Mouse (Mus musculus) kidney, postnatal 14 days (tissue): ENCODE results near the gene Apom.

ENCODE experiments used
- DNase-seq: peaks from one replicate; pipeline ENCODE4 v3.0.0; 2022; ENCODE audit warnings: mixed read lengths

Gene Apom

GRCm38 (mm10) chr17:35094475-35095365 is 37.1 kb downstream of the Apom start:
- DNase-seq, result no peak

DNA sequence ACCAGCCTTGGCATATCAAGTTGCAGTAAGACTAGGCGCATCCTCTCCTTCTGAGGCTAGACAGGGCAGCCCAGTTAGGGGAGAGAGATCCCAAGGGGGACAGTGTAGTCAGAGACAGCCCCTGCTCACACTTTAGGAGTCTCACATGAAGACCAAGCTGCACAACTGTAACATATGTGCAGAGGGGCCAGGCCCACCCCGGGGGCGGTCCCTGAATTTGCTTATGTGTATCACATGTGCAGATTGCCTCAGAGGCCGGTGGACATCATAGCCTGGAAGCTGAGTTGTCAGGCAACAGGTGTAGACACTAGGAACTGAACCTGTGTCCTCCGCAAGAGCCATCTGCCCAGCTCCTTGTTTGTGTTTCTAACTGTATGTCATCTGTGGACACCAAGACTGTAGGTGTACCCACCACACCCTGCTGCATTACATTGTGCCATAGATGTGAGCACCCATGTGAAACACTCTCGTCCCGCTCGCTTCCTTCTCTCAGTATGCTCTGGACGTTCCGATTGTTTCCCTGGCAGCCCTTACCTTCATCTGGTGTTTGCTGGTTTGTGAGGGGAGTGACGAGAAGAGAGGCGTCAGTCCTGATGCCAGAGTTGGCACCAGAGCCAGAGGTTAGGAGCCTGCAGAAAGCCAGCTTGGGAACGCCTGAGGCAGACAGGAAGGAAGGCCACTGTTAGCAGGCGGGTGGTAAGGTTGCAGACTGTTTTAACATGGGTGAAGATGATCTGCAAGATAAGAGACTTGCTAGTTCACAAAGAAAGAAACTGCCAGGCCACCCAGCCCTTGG is 39.2 kb downstream of the Apom start:
- DNase-seq, result no peak

DNA sequence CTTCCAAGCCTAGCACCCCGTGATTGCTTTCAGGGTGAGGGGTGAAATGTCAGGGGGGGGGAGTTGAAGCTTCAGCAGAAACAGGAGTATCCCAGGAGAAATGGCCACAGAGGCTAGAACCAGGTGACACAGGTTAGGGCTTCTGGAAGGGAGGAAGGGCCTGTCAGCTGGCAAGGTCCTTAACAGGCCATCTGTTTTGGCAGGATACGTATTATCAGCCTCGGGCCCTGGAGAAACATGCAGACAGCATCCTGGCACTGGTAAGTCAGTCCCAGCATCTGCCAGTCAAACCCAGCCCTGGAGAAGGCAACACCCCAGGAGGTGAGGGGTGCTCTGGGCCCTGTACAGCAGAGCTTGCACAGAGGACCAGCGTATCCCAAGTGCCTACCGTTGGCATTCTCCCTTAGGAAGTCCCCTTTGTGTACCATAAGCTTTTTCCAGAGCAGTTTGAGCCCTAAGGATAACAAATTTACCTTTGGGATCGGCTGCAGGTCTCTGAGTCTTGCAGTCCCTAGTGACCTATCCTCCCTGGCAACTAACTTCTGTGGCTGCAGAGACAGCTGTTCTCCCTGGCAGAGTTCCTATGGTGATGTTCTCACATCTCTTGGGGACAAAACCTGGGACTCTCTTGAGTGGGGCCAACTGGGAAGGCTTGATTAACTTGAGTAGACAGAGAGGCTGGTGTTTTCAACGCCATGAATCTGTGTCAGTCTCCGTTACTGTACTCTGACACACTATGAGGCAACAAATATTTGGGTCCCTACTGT is 41.5 kb downstream of the Apom start:
- DNase-seq, result no peak

DNA sequence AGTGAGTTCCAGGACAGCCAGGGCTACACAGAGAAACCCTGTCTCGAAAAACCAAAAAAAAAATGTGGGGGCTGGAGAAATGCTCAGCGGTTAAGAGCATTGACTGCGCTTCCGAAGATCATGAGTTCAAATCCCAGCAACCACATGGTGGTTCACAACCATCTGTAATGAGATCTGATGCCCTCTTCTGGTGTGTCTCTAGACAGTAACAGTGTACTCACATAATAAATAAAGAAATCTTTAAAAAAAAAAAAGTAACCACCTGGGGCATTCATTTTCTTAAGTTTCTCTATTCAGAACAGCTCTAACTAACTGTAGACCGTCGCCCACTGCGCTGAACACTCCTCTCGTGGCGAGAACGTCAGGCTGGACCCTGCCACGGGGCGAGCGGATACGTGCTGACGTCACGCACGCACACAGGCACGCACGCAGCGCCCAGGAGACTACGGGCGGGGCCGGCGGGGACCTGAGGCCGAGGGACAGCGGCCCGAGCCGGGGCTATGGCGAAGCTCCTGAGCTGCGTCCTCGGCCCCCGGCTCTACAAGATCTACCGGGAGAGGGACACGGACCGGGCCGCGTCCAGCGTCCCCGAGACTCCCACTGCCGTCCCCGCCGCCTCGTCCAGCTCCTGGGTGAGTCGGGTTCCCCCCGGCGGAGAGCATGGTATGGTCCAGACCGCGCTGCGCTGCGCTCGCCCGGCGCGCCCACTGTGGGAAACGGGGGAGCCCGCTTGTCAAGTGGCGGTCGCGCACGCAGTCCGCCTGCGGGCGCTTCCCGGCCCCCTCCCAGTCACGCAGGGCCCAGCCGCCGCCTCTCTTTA is 42.8 kb downstream of the Apom start, which contains the start of gene Abhd16a:
Abhd16a (plus strand) TSS at position 439 of the 820 bp plus-strand sequence.
- DNase-seq, result peak; percentile 97

DNA sequence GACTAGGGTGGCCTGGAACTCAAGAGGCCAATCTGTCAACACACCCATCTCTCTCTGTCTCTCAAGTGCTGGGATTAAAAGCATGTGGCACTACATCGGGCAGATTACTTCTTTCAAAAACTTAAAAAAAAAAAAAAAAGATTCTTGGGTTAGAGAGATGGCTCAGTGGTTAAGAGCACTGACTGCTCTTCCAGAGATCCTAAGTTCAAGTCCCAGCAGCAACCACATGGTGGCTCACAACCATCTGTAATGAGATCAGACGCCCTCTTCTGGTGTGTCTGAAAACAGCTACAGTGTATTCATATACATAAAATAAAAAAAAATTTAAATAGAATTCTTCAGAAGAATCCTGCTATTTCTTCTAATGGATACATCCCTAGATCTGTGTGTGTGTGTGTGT is 43.7 kb downstream of the Apom start:
- DNase-seq, result no peak

GRCm38 (mm10) chr17:35085208-35085865 is 46.5 kb downstream of the Apom start, which contains the start of gene Ly6g6f:
Gene Ly6g6f, minus strand, starts transcription at chr17:35085610.
- DNase-seq, result no peak

DNA sequence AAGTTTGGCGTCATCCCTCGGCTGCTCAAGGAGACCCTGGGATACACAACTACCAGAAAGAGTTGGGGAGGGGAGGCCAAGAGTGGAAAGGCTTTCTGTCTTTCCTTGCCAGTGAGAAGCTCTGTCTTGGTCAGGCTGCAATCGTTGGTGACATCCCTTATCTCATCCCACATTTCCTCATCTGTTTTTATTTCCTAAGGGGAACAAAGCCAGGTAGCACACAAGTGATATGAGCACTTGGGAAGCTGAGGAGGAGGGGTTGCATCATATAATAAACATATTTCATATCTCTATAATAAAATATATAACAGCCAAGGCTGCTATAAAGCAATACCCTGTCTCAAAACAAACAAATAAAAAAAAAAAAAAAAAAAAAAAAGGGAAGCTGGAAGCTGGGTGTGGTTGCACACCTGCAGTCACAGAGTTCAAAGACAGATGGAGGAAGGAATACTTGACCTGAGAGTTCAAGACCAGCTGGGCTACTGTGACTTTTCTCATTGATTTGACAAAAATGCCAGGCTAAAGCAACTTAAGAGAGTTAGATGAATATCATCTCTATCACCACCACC is 47.8 kb downstream of the Apom start:
- no peak for DNase-seq

DNA sequence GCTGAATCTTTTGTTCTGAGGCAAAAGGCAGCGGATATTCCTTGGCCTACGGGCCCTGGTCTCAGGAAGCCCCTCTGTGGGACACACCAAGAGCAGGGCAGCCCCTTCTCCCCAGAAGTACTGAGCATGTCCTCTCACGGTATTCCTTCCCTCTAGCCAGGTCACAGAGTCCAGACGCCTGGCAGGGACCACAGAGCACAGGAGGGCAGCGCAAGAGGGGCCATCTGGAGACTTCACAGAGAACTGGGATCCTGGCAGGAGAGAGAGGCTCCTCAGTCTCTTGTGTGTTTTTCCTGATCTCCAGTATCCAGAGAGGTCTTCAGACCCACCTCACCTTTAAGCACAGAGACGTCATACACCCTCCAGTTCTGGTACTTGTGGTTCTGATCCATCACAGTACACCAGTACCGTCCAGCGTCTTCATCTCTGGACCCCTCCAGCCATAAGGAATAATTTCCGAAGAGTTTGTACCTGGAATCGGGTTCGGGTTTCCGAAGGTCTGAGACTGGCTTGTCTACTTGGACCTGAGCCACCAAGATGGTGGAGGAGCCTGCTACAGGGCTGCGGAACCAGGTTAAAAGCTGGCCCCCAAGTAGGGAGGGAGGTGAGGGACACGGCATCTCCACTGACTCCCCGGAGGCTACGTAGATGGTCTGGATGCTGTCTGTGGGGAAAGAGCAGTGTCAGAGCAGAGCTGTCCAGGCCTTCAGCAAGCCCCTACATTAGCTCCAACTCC is 48.8 kb downstream of the Apom start:
- no peak for DNase-seq

GRCm38 (mm10) chr17:35080710-35081109 is 51.1 kb downstream of the Apom start:
- DNase-seq, result no peak

DNA sequence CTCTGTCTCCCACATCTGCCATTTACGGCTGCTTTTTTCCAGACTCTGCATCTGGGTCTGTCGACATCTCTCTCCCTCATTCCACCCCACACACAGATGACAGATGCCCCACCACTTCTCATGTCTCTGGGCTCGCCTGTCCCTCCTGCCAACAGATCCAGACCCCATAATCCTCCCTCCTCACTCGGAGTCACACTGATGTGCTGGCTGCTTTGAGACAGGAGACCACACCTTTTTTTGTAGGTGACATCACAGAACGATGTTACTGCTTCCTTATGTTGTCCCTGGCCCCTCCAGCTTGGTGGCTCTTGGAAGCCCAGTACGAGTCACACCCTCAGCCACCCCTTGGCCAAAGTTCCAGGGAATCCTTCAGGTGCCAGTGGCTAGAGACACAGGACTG is 51.6 kb downstream of the Apom start:
- DNase-seq, result no peak

GRCm38 (mm10) chr17:35079778-35080177 is 52.1 kb downstream of the Apom start:
- DNase-seq, result no peak
